Mouse (Mus musculus): ENCODE measurements around the gene Tomm40l.

The Tomm40l gene

DNA sequence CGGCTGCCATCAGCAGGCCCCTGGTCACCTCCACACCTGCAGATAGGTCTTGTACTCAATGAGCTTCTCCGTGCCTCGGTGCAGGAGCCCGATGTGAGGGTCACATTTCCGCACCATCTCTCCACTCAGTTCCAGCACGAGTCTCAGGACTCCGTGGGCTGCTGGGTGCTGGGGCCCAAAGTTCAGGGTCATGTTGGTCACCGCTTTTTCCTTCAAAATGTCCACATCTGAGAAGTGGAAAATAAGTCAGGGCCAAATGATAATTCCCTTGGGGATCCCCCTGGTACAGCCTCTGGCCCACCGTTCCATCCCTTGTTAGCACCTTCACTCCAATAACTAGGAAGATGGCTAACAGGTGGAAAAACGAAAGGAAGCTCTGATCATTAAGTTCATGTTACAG is 18.6 kb upstream of the Tomm40l start:
- POLR2A ChIA-PET, result interaction anchor here in 2 of 4 experiments (0.6 to 1.8 kb wide), 10 partner anchors 10 to 122 kb away, joined by 3 to 8 read pairs (median 3); partner anchors contain the start of genes Adamts4 (in 1 of the 2), Nit1 (in 1 of the 2) and Pfdn2 (in 1 of the 2)
- CTCF ChIA-PET, result interaction anchor here in 1 of 4 experiments (1.1 to 1.9 kb wide), 3 partner anchors 10 to 130 kb away, joined by 3 to 7 read pairs (median 5); partner anchors contain the start of genes Adamts4, Ndufs2 and Ppox

DNA sequence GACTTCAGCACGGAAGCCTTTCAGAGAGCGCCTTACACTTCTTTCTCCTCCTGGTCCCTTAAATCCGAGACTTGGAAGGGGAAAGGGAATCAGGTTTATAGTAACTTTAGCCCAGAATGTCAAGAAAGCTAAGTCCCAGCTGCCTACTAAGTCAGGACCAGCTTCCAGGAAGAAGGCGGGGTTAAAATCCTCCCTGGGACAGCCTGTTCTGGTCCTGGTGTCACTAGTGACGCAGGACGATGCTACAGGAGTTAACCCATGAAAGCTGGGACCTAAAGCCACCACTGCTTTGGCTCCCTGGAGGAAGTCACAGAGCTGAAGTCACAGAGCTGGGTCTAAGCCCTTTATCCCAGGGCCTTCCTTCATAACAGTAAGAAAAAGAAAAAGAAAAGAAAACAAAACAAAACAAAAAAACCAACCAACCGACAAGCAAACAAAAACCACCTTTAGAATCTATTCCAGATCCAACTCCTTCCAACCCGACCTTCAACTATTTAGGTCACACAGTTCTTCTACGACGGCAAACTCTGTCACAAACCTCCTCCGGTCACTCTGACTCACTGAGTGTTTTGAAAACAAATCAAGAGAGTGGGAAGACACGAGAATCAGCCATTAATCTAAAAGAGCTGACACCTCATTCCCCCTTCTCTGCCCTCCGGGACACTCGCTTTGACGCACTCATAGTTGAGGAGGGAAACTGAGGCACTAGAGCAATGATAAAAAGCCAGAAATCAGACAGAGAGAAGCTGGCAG is 17.9 kb upstream of the Tomm40l start:
- ChIA-PET CTCF (interaction anchor here in 2 of 4 experiments (1.1 to 2.9 kb wide), 3 partner anchors 19 to 129 kb away, joined by 3 to 18 read pairs (median 3); partner anchors contain the start of gene Tomm40l (in 1 of the 2)), POLR2A (interaction anchor here in 3 of 4 experiments (0.6 to 1.8 kb wide), 10 partner anchors 10 to 129 kb away, joined by 3 to 8 read pairs (median 4); partner anchors contain the start of genes B4galt3 (in 1 of the 3), Nit1 (in 1 of the 3) and Pfdn2 (in 1 of the 3))

DNA sequence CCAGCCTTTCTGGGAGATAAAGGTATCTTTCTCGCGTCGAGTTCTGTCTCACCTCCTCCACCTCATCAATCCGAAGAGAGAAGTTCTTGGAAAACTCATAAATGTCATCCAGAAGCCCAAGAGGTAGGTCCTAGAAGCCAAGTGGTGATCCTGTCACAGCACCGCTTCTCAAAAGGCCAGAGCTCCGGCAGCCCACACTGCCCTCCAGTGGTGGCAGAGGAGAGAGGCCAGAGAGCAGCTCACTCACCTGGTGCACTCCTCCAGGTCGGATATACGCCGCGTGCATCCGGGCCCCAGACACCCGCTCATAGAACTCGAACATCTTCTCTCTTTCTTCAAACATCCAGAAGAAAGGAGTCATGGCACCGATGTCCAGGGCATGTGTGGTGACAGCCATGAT is 16.1 kb upstream of the Tomm40l start:
- CTCF ChIA-PET, result interaction anchor here (0.5 to 2.9 kb wide), 52 partner anchors 8 to 347 kb away, joined by 3 to 18 read pairs (median 4); partner anchors contain the start of genes Tomm40l (in 2 of the 4), Adamts4 (in 1 of the 4), Apoa2 (in 1 of the 4) and B4galt3 (in 1 of the 4)
- POLR2A ChIA-PET, result interaction anchor here in 3 of 4 experiments (0.5 to 2.0 kb wide), 20 partner anchors 8 to 263 kb away, joined by 3 to 6 read pairs (median 3); partner anchors contain the start of genes Adamts4 (in 2 of the 3), B4galt3 (in 1 of the 3) and Ppox (in 1 of the 3)

DNA sequence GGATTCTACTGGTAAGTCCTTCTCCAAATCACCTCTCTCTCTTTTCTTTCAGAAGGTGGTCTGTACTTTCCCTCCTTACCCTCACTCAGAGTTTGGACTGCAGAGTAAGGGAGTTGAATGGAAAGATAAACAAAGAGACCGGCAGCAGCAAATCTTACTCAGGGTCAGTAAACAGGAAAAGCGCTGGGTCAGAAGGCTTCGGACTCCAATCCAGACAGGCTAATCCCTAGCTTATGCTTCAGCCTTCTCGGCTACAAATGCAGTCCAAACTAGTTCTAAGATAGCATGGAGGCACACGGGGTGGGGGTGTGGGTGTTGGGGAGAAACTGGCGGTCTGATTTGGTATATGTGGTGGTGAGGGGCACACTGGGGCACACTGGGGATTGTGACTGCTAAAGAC is 15.1 kb upstream of the Tomm40l start:
- POLR2A ChIA-PET, result interaction anchor here in 1 of 4 experiments (0.8 to 2.0 kb wide), 3 partner anchors 9 to 44 kb away, joined by 3 to 6 read pairs (median 5); partner anchors contain the start of gene Ppox
- CTCF ChIA-PET, result interaction anchor here in 2 of 4 experiments (0.9 to 2.3 kb wide), 7 partner anchors 8 to 336 kb away, joined by 3 to 12 read pairs (median 5); no protein-coding TSS in a partner anchor

GRCm38 (mm10) chr1:171235791-171236190 is 13.5 kb upstream of the Tomm40l start:
- ChIA-PET CTCF (interaction anchor here in 1 of 4 experiments (0.6 to 1.3 kb wide), 4 partner anchors 9 to 334 kb away, joined by 3 to 4 read pairs (median 4); no protein-coding TSS in a partner anchor), POLR2A (interaction anchor here in 2 of 4 experiments (0.9 to 1.6 kb wide), 7 partner anchors 8 to 28 kb away, joined by 3 to 4 read pairs (median 4); partner anchors contain the start of gene Tomm40l (in 1 of the 2))

GRCm38 (mm10) chr1:171234538-171234937 is 12.2 kb upstream of the Tomm40l start:
- CTCF ChIA-PET, result interaction anchor here in 1 of 4 experiments (1.2 to 2.7 kb wide), 4 partner anchors 14 to 333 kb away, joined by 3 to 8 read pairs (median 4); partner anchors contain the start of gene Ppox
- POLR2A ChIA-PET, result interaction anchor here in 2 of 4 experiments (1.1 to 2.9 kb wide), 9 partner anchors 9 to 177 kb away, joined by 3 to 7 read pairs (median 3); partner anchors contain the start of genes B4galt3 (in 1 of the 2), Ppox (in 1 of the 2) and Usf1 (in 1 of the 2)

DNA sequence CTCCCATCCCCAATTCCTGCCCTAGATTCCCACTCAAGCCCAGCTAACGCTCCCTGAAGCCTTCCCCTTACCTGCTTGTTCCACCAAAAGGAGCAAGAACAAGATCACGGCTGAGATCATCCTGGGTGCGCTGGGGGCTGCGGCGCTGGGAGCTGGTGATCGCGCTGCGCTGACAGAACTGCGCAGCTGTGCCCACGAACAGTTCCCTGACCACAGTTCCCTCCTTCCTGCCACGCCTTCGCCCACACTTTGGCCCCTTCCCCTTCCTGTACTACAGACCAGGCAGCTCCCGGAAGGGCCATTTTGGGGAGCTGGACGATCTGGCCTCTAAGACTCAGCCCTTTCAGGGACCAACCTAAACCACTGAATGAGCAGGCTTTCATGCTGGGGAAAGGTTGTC is 11.8 kb upstream of the Tomm40l start, which contains the start of gene Fcer1g:
Gene Fcer1g (minus strand): TSS at position 240 of the 400 bp plus-strand sequence.
- POLR2A ChIA-PET, result interaction anchor here in 2 of 4 experiments (0.7 to 2.9 kb wide), 10 partner anchors 9 to 177 kb away, joined by 3 to 7 read pairs (median 3); partner anchors contain the start of genes Apoa2 (in 1 of the 2), B4galt3 (in 1 of the 2), Ppox (in 1 of the 2) and Usf1 (in 1 of the 2)
- CTCF ChIA-PET, result interaction anchor here in 1 of 4 experiments (0.6 to 2.7 kb wide), 4 partner anchors 9 to 47 kb away, joined by 3 to 8 read pairs (median 3); partner anchors contain the start of genes Apoa2 and Ppox

DNA sequence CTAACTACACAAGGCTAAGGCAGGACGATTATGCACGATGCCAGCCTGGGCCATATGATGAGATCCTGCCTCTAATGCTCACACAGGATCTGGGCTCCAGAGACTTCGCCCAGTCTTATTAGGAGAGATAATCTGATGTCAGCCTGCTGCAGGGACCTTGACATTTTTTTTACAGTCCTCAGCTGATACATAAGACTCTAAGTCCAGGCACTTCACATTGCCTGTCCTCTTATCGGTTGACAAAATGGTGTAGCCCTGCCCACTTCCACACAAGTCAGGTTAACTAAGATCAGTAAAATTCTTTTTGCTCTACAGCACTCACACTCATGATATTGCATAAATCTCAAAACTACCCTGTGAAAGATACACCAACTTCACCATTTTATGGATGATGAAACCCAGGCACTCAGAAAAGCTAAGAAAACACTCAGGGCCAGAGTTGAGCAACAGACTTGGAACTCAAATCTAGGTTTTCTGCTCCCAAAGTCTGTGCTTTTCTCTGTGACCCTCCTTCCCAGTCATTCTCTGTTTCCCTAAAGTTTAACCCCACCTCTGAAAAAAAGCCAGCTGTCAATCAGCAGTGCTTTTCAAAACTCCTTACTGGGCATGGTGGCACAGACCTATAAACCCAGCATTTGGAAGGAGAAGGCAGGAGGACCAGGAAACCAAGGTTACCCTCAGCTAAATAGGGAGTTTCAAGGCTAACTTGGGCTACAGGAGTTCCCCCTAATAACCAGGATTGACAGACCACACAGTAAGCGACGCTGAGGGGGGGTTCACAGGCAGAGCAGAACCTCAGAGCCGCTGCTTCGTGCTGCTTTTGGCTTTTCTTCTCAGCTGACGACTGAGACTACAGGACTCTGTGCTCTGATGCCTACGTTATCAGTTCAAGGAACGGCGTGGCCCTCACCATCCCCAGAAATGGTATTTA is 10.8 kb upstream of the Tomm40l start:
- ChIA-PET POLR2A (interaction anchor here in 3 of 4 experiments (0.7 to 2.9 kb wide), 9 partner anchors 8 to 144 kb away, joined by 3 to 7 read pairs (median 3); partner anchors contain the start of gene Apoa2 (in 1 of the 3)), CTCF (interaction anchor here in 1 of 4 experiments (1.1 to 2.7 kb wide), 2 partner anchors 8 to 12 kb away, joined by 3 to 8 read pairs; partner anchors contain the start of gene Apoa2)

DNA sequence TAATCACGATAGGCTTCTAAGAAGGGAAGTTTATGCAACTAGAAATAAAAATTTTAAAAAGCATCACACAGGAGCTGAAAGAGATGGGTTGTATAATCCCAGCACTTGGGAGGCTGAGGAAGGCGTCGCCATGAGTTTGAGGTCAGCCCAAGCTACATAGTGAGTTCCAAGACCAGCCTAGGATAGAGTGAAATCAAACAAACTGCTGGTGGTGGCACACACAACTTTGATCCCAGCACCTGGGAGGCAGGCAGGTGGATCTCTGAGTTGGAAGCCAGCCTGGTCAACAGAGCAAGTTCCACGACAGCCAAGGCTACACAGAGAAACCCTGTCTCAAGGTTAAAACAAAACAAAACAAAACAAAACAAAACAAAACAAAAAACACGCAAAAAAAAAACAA is 10.0 kb upstream of the Tomm40l start:
- POLR2A ChIA-PET, result interaction anchor here in 2 of 4 experiments (0.8 to 2.9 kb wide), 5 partner anchors 10 to 77 kb away, joined by 3 to 7 read pairs (median 4); no protein-coding TSS in a partner anchor
- CTCF ChIA-PET, result interaction anchor here in 2 of 4 experiments (0.5 to 2.7 kb wide), 2 partner anchors 9 to 12 kb away, joined by 3 to 8 read pairs; no protein-coding TSS in a partner anchor

GRCm38 (mm10) chr1:171231844-171232243 is 9.5 kb upstream of the Tomm40l start:
- ChIA-PET POLR2A (interaction anchor here in 2 of 4 experiments (0.7 to 2.9 kb wide), 6 partner anchors 10 to 83 kb away, joined by 3 to 7 read pairs (median 4); partner anchors contain the start of gene Tomm40l (in 1 of the 2)), CTCF (interaction anchor here in 3 of 4 experiments (0.5 to 2.7 kb wide), 3 partner anchors 9 to 225 kb away, joined by 3 to 8 read pairs (median 3); no protein-coding TSS in a partner anchor)

DNA sequence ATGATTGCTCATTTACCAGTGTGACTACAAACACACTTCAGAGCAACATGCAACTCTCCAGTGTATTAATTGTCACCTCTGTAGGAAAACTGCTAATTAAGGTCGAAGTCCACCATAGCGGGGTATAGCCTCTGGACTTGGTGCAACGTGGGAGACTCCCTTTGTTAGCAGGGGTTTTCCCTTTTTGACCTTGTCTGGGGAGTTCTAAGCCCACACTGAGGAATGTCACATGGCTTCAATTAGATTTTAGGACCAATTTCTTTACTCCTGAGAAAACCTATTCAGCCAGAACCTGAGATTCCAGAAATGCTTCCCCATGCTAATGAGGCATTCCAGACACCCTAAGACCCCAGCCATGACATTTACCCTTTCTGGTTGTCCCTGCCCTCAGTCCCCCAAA is 7.9 kb upstream of the Tomm40l start:
- ChIA-PET CTCF (interaction anchor here in 2 of 4 experiments (0.7 to 2.5 kb wide), 3 partner anchors 8 to 9 kb away, joined by 3 to 13 read pairs (median 7); no protein-coding TSS in a partner anchor), POLR2A (interaction anchor here in 2 of 4 experiments (0.9 to 1.9 kb wide), 6 partner anchors 8 to 51 kb away, joined by 3 to 5 read pairs (median 4); partner anchors contain the start of gene Ppox (in 1 of the 2))

DNA sequence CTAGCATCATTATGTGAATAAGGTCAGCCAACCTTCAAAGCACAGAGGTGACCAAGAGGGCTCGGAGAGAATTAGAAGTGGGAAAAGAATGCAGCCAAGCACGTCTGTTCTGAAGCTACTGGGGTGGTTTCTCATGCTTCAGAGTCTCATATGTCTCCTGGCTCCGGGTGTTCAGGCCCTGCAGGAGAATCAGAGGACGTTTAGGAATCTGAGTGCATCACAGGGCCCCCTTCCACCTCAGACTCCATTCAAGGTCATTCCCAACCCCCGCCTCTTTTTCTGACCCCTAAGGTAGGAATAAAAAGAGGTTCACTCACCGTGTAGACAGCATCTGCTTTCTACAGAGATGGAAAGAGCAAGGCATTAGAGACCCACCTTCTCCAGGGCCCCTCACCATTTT is 7.4 kb upstream of the Tomm40l start:
- CTCF ChIA-PET, result interaction anchor here in 2 of 4 experiments (0.9 to 2.5 kb wide), 3 partner anchors 9 kb away, joined by 3 to 13 read pairs (median 7); no protein-coding TSS in a partner anchor
- POLR2A ChIA-PET, result interaction anchor here in 3 of 4 experiments (0.5 to 1.9 kb wide), 6 partner anchors 9 to 51 kb away, joined by 3 to 5 read pairs (median 4); partner anchors contain the start of genes Pcp4l1 (in 1 of the 3) and Ppox (in 1 of the 3)

GRCm38 (mm10) chr1:171227879-171228278 is 5.6 kb upstream of the Tomm40l start:
- CTCF ChIA-PET, result interaction anchor here in 3 of 4 experiments (0.7 to 1.2 kb wide), 4 partner anchors 10 to 97 kb away, joined by 3 to 4 read pairs (median 4); partner anchors contain the start of gene Ndufs2 (in 1 of the 3)
- POLR2A ChIA-PET, result interaction anchor here (0.7 to 1.2 kb wide), 5 partner anchors 10 to 348 kb away, joined by 3 to 5 read pairs (median 3); partner anchors contain the start of gene Klhdc9 (in 1 of the 4)

GRCm38 (mm10) chr1:171226780-171227179 is 4.5 kb upstream of the Tomm40l start:
- ChIA-PET POLR2A (interaction anchor here in 2 of 4 experiments (0.7 to 0.9 kb wide), 2 partner anchors 12 to 135 kb away, joined by 4 read pairs; no protein-coding TSS in a partner anchor), CTCF (interaction anchor here in 1 of 4 experiments (1.2 to 1.6 kb wide), 2 partner anchors 9 to 12 kb away, joined by 3 read pairs; no protein-coding TSS in a partner anchor)

- POLR2A ChIA-PET, result interaction anchor here in 3 of 4 experiments (0.6 to 1.1 kb wide), 6 partner anchors 9 to 111 kb away, joined by 3 to 5 read pairs (median 3); partner anchors contain the start of genes B4galt3 (in 1 of the 3), Cfap126 (in 1 of the 3) and Ppox (in 1 of the 3)
Observed at GRCm38 (mm10) chr1:171224857-171225256, 2.5 kb upstream of the Tomm40l start, which contains the start of gene Apoa2. TSS of gene Apoa2 (plus strand) at chr1:171225054.

GRCm38 (mm10) chr1:171223796-171224195 is 1.5 kb upstream of the Tomm40l start:
- POLR2A ChIA-PET, result no interaction called here

More at GRCm38 (mm10) chr1:171224857-171225256, 2.5 kb upstream of the Tomm40l start, which contains the start of gene Apoa2:
- CTCF ChIA-PET, result interaction anchor here in 2 of 4 experiments (0.5 to 1.6 kb wide), 3 partner anchors 9 to 38 kb away, joined by 3 read pairs; partner anchors contain the start of gene Fcer1g (in 1 of the 2)

More at GRCm38 (mm10) chr1:171223796-171224195, 1.5 kb upstream of the Tomm40l start:
- CTCF ChIA-PET, result interaction anchor here in 1 of 4 experiments (2.0 kb wide), 1 partner anchor 15 kb away, joined by 4 read pairs; no protein-coding TSS in a partner anchor

Data from embryonic stem cell, embryonic (primary cell).